Mouse (Mus musculus) cerebellum, postnatal 4 days (tissue): Measurements from ENCODE around the gene Xylb.

Source experiments
- DNase-seq, 2 experiments: peaks; one replicate each; pipeline ENCODE4 v3.0.0; 2022; ENCODE audit warnings: low spot score in 2 of 2, mixed read lengths in 1 of 2

The Xylb gene

GRCm38 (mm10) chr9:119357331-119358057 lies at the start of gene Xylb:
Gene Xylb (plus strand): TSS chr9:119357381.
- peak; percentile 80 to 94 for DNase-seq

GRCm38 (mm10) chr9:119309067-119309466 lies 48.1 kb upstream of the Xylb start:
- no peak for DNase-seq

GRCm38 (mm10) chr9:119313096-119313495 lies 44.1 kb upstream of the Xylb start:
- DNase-seq = no peak

GRCm38 (mm10) chr9:119318891-119319290 lies 38.3 kb upstream of the Xylb start:
- DNase-seq = no peak

GRCm38 (mm10) chr9:119320446-119320845 lies 36.7 kb upstream of the Xylb start:
- no peak for DNase-seq

GRCm38 (mm10) chr9:119320946-119321345 lies 36.2 kb upstream of the Xylb start:
- no peak for DNase-seq

GRCm38 (mm10) chr9:119321392-119322229 lies 35.6 kb upstream of the Xylb start:
- DNase-seq = peak in 1 of 2 experiments; percentile 32

GRCm38 (mm10) chr9:119322289-119323259 lies 34.6 kb upstream of the Xylb start, which contains the start of gene Oxsr1:
Gene Oxsr1 (minus strand): TSS chr9:119322427.
- peak; percentile 90 to 96 for DNase-seq

GRCm38 (mm10) chr9:119323260-119323645 lies 33.9 kb upstream of the Xylb start:
- DNase-seq = no peak

- no peak for DNase-seq
These were observed 33.1 kb upstream of the Xylb start for GRCm38 (mm10) chr9:119324130-119324529.

GRCm38 (mm10) chr9:119328488-119328887 lies 28.7 kb upstream of the Xylb start:
- DNase-seq = no peak

- DNase-seq = no peak
These were observed 26.8 kb upstream of the Xylb start for GRCm38 (mm10) chr9:119330186-119330963.

- no peak for DNase-seq
These were observed 22.9 kb upstream of the Xylb start for GRCm38 (mm10) chr9:119334324-119334723.

GRCm38 (mm10) chr9:119334834-119335233 lies 22.3 kb upstream of the Xylb start:
- no peak for DNase-seq

GRCm38 (mm10) chr9:119335571-119335970 lies 21.6 kb upstream of the Xylb start:
- DNase-seq = no peak

GRCm38 (mm10) chr9:119337842-119338241 lies 19.3 kb upstream of the Xylb start:
- DNase-seq = no peak

GRCm38 (mm10) chr9:119338350-119338749 lies 18.8 kb upstream of the Xylb start:
- DNase-seq = no peak

GRCm38 (mm10) chr9:119339106-119339505 lies 18.1 kb upstream of the Xylb start:
- DNase-seq = no peak

- peak in 1 of 2 experiments; percentile 65 for DNase-seq
These were observed 17.5 kb upstream of the Xylb start, which contains the start of gene Acaa1a for GRCm38 (mm10) chr9:119339558-119340211. Gene Acaa1a (plus strand): TSS chr9:119339676.

- DNase-seq = no peak
These were observed 17.0 kb upstream of the Xylb start for GRCm38 (mm10) chr9:119340212-119340580.
